Mouse (Mus musculus) hindbrain, embryonic 14.5 days (tissue): ENCODE results near the gene Fam189a1. TPM values are rescaled to one million over a fixed set of nuclear protein-coding genes. Genes with fewer than 3 reads are reported as not detected.

Source experiments
- ATAC-seq: fragments of 200-750 bp; cut with Nextera tagmentation; 2 replicates; pipeline ENCODE4 v1.8.0; 2017; ENCODE audit warnings: moderate number of reproducible peaks, mild to moderate bottlenecking, moderate TSS enrichment, moderate library complexity; ENCODE audit not compliant: low FRiP score
- DNase-seq: peaks from one replicate; pipeline ENCODE4 v3.0.0-alpha.2; 2015; ENCODE audit warnings: low spot score
- H3K27ac ChIP-seq: fragments of 300-500 bp; sonication (generic); 2 replicates; pipeline ENCODE4 v1.5.1; 2014; ENCODE audit warnings: mild to moderate bottlenecking, moderate library complexity
- H3K27me3 ChIP-seq: fragments of 300-500 bp; sonication (generic); 2 replicates; pipeline ENCODE4 v1.6.1; 2014; ENCODE audit warnings: mild to moderate bottlenecking, low read length, mixed read lengths; ENCODE audit not compliant: control insufficient read depth, insufficient read depth
- H3K36me3 ChIP-seq: fragments of 300-500 bp; sonication (generic); replicated peaks from 2 replicates; pipeline ENCODE4 v1.6.1; 2014; ENCODE audit not compliant: control insufficient read depth, insufficient read depth
- H3K4me1 ChIP-seq: fragments of 300-500 bp; sonication (generic); replicated peaks from 2 replicates; pipeline ENCODE4 v1.6.1; 2014; ENCODE audit warnings: antibody characterized with exemption, low read length, mixed read lengths; ENCODE audit not compliant: control insufficient read depth, insufficient read depth
- H3K4me2 ChIP-seq: fragments of 300-500 bp; sonication (generic); replicated peaks from 2 replicates; pipeline ENCODE4 v1.6.1; 2014; ENCODE audit warnings: mild to moderate bottlenecking, moderate library complexity
- H3K4me3 ChIP-seq: fragments of 300-500 bp; sonication (generic); replicated peaks from 2 replicates; pipeline ENCODE4 v1.5.1; 2014; ENCODE audit warnings: mild to moderate bottlenecking, low read length
- H3K9ac ChIP-seq: fragments of 300-500 bp; sonication (generic); 2 replicates; pipeline ENCODE4 v1.6.1; 2014
- H3K9me3 ChIP-seq: fragments of 300-500 bp; sonication (generic); 2 replicates; pipeline ENCODE4 v1.6.1; 2016; ENCODE audit warnings: low read length; ENCODE audit not compliant: control insufficient read depth
- WGBS: fragments of 180-500 bp; shearing (Covaris S2); extraction: QIAGEN DNeasy Blood & Tissue Kit; methylation state at CpG from one replicate; pipeline ENCODE4 v1.1.7; 2014; 5-methylcytosine and 5-hydroxymethylcytosine counted together
- microRNA-seq: library from miRNA; unstranded; fragments of <30 nt; microRNA quantifications from one replicate; pipeline ENCODE4, GENCODE M21; 2016
- polyA plus RNA-seq: library from polyadenylated mRNA; unstranded; fragments of >200 nt; fragmentation: Nextera tagmentation; extraction: Ambion mirVana; gene quantifications from 2 replicates; pipeline ENCODE4 v1.2.1, GENCODE M21; 2014

The Fam189a1 gene
- polyA plus RNA-seq, 1 experiment from 2014 or later, result 15.8 TPM

- Histone ChIP-seq H3K4me2 (no peak overlapping the region), H3K36me3 (no peaks in the 10 kb centered on the region), H3K4me3 (no peak overlapping the region), H3K27me3 (no peaks in the 10 kb centered on the region), H3K9ac (no peak overlapping the region), H3K4me1 (peaks cover 13% of the 10 kb centered on the region), H3K27ac (no peak overlapping the region), H3K9me3 (no peaks in the 10 kb centered on the region)
- no peak for ATAC-seq
- no peak for DNase-seq
- WGBS, result 91% methylated on average over 3 of the region's 3 CpGs
Measured at GRCm38 (mm10) chr7:64723313-64723712, 433.1 kb downstream of the Fam189a1 start.

- no peak overlapping the region for H3K27ac ChIP-seq
- ATAC-seq, result no peak
- H3K9me3 ChIP-seq, result no peaks in the 10 kb centered on the region
- no peak overlapping the region for H3K4me3 ChIP-seq
- H3K4me2 ChIP-seq, result no peak overlapping the region
- no peak overlapping the region for H3K9ac ChIP-seq
- no peaks in the 10 kb centered on the region for H3K4me1 ChIP-seq
- no peak for DNase-seq
- H3K36me3 ChIP-seq, result 0 out of 2 replicates have a peak, but pooled peaks cover 12% of the 10 kb centered on the region
- WGBS, result 84% methylated on average over 2 of the region's 2 CpGs
- H3K27me3 ChIP-seq, result no peaks in the 10 kb centered on the region
Measured at GRCm38 (mm10) chr7:64716286-64716685, 440.1 kb downstream of the Fam189a1 start.

GRCm38 (mm10) chr7:64709520-64710262 is 446.7 kb downstream of the Fam189a1 start:
- WGBS, result 82% methylated on average over 13 of the region's 13 CpGs
- Histone ChIP-seq H3K36me3 (no peaks in the 10 kb centered on the region), H3K27me3 (no peaks in the 10 kb centered on the region), H3K9me3 (no peaks in the 10 kb centered on the region), H3K9ac (no peak overlapping the region), H3K27ac (no peak overlapping the region), H3K4me2 (no peak overlapping the region), H3K4me1 (no peaks in the 10 kb centered on the region), H3K4me3 (no peak overlapping the region)
- DNase-seq, result no peak
- ATAC-seq, result peak; percentile 51; the same call in 1 of the 2 replicates

- no peak overlapping the region for H3K9ac ChIP-seq
- H3K27ac ChIP-seq, result no peak overlapping the region
- no peaks in the 10 kb centered on the region for H3K27me3 ChIP-seq
- H3K4me1 ChIP-seq, result no peaks in the 10 kb centered on the region
- H3K36me3 ChIP-seq, result no peaks in the 10 kb centered on the region
- whole genome bisulfite sequencing, result 86% methylated on average over 4 of the region's 4 CpGs
- no peak overlapping the region for H3K4me2 ChIP-seq
- no peaks in the 10 kb centered on the region for H3K9me3 ChIP-seq
- H3K4me3 ChIP-seq, result no peak overlapping the region
- ATAC-seq (no peak), DNase-seq (no peak)
Measured at GRCm38 (mm10) chr7:64708176-64708575, 448.2 kb downstream of the Fam189a1 start.

Small RNA genes lying within 50 kb of the gene (microRNA-seq; reads per million reads assigned to microRNA genes)
- gene Gm25249, result not detected
